Mouse (Mus musculus): Measurements from ENCODE around the gene Zfp831.

Zfp831 gene

DNA sequence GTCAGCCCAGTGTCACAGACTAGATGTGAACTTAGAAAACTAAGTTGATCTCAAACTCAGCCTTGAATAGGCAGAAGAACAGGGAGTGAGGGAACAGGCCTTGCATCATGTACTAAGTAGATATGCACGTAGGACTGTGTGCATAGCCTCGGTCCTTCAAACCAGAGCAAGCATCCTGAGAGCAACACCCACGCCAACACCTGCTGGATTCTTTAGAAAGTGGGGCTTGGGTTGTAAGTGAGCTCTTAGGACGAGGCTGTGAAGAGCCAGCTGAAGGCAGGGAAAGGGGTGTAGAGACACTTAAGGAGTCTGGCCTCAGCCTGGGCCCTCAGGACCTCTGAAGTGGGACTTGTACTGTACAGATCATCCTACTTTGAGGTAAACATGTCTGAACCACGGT, 12.0 kb downstream of the Zfp831 start:
- no peak for DNase-seq

DNA sequence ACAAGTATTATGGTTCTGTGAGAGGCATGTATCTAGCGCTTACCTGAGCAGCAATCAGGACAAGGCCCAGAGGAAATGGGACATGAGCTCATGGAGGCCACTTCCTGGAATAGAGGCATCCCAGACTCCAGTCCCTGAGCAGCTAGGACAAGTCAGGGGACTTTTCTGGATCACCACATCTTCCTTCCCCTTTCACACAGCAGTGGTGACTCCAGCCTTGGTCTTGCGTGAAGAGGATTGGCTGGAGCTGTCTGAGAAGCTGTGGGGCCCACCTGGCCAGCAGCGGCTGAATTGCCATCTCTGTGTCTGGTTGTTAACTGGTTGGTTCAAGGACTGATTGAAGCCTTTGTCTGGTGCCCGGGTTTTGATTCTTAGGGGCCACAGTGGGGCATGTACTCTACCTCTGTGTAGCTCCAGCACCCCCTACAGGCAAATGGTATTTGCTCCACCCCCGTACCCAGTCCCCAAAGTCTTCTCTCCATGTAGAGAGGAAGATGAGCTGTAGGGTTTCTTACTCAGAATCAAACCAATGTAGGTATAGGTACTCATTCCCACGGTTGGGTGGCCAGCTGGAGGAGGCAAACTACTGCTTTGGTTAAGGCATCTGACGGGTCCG, 15.0 kb downstream of the Zfp831 start:
- no peak for DNase-seq

DNA sequence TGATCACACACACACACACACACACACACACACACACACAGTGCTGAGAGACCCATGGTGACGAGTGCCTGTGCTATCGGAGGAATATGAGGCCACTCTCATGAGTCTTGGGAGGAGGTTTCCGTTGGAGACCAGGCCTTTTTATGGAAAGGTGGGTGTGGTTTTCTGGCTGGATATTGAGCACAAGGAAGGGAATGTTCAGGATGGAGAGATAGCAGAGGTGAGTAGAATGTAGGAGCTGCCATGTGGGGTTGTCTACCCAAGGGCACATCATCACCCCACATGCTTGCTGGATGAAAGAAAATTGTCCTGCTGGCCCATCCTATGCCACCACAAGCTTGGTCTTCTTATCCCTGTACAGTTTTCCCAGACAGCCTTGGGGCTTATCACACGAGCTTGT, 16.5 kb downstream of the Zfp831 start:
- no peak for DNase-seq

DNA sequence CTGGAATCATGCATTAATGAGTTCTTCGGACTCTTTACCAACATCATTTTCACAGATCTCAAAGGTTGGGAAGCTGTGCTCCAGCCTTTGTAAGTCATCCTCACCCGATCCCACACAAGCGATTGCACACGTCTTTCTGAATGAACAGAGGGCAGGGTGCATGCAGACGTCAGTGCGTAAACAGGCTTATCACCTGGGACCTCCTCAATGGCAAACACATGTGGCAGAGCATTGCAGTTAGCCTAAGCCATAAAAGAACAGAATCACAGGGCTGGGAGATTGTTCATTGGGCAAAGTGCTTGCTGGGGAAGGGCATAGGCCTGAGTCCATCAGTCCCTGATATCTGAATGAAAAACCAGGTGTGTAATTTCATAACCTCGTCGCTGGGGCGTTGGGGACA, 17.0 kb downstream of the Zfp831 start:
- no peak for DNase-seq

DNA sequence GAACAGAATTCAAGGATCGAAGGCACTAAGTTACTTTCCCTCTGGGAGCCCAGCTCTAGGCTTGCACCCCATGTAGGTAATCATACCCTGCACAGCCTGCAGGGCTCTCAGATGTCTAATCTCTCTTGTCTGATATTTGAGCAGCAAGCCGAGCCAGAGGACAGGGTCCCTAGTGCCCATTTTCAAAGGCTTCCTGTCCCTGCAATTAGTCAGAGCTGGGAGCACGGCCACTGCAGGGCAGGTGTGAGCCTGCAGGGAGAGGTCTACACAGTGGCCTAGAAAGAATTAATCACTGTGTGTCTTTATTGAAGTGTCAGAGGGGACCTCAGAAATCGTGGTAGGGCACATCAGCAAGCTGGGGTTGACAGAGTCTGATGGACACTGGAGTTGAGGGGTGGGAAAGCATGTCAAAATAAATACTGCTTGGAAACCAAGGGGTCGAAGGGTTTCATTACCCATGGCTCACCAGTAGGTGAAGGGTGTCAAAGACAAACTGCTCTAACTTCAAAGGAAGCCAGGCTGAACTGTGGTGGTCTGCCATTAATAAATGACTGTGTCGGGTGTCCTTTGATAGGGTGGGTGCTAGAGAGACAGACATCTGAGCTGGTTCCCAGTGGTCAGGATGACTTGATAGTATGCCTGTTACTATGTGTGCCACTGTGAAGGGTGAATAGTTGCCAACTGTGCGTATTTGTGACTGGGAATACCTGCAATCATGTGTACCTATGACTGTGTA, 18.3 kb downstream of the Zfp831 start:
- DNase-seq: no peak

DNA sequence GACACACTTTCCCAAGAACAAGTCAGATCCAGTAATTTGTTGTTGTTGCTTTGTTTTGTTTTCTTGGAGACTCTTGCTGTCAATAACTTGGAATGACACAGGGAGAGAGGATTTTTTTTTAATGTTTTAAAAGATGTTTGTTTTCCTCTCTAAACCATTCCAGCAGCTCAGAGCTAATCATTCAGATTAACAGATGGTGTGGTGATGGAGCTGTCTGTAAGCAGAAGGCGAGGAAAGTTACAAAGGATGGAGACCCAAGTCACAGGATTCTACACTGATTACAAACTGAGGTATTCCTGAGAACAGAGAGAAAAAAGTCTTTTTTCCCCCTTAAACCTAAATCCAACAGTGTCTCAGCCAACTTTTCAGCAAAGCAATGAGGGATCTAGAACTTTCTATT, 19.3 kb downstream of the Zfp831 start:
- DNase-seq: no peak

DNA sequence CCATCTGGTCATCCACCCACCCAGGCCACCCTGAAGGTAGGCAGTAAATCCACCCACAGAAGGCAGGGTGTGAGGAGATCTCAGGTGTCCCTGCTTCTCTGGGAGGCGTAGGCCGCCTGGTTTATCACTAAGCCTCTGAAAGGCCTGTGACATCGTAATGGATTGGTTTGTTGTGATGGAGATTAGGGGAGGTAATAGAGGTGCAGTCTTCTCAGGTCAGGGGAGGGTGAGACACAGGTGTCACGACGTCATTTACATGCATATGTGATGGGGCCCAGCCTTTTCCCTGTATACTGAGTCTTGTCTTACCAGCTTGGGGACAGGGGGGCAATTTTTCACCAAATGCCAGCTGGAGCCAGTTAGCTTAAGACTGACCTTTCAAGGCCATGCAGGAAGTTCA, 22.1 kb downstream of the Zfp831 start:
- no peak for DNase-seq

DNA sequence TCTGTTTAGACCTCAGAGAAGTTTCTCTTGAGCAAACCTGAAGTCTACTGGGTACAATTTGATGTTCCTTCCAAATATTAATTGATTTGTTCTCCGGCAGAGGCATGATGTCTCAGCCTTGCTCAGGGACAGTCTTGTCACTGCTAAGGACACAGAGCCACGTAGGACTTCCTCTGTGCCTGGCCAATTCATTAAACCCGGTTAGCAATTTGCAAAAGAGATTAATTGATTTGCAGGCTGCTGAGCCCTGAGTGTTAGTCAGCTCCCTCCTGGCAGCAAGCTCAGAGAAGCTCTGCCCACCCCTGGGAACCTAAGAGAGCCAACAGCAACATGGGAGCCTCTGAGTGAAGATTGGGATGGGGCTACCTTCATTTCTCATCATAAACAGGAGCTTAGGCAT, 25.5 kb downstream of the Zfp831 start:
- no peak for DNase-seq

DNA sequence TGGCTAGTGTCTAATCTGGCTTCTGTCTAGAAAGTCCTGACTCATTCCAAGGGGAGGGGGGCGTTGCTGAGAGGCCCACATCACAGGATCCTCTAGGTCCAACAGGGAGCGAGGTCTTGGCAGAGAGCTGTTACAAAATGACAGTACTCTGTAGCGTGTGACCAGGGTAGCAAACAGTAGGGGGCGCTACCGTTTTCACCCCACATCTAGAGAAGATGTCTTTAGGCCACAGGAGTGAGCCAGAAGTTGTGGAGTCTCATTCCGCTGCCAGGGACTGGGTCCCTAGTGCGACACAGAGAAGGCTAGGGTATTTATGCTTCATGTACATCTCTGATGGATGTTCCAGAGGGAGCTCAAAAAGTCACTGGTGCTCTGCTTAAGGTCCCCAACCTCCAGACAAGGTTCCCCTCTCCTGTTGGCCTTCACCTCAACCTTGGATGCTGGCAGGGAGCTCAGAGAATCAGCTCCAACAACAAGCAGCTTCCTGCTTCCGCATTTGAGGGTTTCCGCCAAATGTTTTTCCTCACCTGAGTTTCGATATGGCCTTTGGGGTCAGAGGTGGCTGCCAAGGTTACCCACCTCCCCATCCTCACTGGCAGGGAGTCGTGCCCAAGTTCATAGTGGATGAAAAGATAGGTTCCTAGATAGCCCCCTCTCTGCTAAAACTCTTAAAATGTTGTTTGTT, 29.3 kb downstream of the Zfp831 start:
- peak in 1 of 2 experiments; percentile 35 for DNase-seq

DNA sequence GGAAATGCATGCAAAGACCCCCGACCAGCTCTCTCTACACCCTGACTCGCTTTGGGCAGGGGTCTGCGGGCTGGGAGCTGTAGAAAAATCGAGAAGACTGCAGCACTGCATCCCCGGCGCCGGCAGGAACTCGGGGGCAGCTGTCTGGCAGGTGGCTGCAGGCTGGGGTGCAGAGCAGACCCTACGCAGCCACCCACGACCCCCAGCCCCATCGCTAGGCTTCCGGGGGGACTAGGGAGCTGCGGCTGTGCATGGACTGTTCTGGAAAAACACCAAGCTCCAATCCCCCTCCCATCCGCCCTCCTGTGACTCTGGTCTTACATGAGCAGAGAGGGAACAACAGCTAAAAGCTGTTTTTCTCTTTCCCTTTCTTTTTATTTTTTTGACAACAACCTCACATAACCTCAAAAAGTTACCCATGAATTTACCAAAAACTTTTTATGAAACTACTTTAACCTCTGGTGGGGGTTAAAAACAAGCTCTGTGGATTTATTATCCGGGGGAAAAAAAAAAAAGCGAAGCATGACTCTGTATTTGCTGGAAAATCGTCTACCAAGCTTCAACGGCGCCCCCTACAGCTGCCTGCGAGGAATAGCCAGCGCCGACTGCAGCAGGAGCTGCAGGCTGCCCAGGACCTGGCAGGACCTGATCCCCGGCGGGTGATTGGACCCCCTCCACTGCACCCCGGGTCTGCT, 30.4 kb downstream of the Zfp831 start:
- DNase-seq: peak; percentile 88 to 93

DNA sequence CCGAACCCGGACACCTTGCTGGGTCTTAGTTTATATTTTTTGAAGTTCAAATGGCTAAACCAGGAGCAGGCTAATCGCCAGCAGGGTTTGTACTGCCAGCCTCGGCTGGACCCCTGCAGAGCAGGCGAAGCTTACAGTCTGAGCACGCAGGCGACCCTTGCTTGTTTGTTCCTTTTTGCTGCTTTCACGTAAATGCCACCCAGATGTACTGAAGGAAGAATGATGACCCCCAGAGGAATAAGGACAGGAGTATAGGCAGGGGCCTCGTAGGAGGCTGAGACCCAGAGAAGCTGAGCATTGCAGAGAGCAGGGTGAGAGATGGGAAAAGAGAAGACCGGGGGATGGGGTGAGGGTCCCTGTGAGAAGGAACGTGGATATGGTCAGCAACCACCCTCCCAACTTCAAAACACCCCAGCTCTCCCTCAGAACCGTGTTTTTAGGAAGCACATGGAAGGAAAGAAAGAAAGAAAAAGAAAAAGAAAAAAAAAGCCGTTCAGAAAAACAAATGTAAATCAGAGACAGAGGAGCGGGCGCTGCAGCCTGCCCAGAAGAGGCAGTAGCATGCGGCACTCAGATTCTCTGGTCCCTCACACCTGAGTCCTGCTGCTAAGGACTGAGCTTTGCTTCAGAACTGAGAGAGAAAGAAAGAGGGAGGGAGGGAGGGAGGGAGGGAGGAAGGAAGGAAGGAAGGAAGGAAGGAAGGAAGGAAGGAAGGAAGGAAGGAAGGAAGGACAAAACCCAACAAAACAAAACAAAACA, 31.1 kb downstream of the Zfp831 start:
- no peak for DNase-seq

DNA sequence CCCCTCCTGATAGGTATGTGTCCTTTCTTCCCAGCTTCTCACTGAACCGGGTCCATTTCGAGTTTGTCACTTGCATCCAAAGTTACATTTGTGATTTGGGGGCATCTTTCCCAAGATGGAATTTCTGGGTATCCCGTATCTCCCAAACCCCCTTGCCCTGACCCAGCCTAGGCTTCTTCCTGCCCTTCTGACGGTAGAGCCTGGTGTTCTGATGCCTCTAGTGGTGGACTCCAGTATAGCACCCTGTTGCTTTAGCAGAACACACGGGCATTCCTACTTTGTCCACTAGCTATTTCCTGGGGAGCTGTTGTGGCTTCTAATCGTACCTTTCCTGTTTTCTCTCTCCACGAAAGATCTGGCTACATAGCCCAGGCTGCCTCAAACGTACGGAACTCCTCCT, 32.3 kb downstream of the Zfp831 start:
- DNase-seq: peak; percentile 77 to 91

DNA sequence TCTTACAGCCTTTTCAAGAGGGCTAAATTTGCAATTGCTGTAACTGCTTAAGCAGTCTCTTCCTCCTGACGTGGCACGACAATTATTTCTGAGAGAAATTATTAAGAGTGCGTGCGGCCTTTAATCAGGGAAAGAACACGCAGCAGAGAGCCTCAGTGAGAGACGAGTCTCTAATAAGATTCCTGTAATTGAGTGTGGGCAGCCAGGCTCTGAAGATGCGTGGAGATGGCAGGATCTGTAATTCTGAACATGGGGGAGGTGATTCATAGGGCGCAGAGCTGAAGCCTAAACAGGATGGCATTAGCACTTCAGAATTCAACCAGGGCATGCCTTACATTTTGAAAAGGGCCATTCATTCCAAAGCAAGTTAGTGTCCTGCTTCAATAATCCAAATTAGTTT, 58.0 kb downstream of the Zfp831 start:
- DNase-seq: no peak

DNA sequence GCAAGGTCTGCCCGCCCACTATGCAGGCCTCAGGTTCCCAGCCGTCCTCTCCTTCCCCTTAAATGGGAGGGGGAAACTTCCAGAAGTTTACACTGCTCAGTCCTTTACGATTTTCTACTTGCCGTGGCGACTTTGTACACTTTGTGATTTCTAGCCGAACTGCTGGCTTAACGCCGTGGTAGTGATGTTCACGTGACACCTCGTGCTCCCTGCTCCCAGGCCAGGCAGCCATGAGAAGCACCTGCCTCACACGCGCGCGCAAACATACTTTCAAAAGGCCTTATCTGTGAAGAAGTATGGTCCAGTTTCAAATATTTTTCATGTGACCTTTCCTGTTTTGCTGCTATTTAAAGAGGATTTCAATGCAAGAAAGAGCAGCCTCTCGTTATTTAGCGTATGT, 63.8 kb downstream of the Zfp831 start:
- no peak for DNase-seq

DNA sequence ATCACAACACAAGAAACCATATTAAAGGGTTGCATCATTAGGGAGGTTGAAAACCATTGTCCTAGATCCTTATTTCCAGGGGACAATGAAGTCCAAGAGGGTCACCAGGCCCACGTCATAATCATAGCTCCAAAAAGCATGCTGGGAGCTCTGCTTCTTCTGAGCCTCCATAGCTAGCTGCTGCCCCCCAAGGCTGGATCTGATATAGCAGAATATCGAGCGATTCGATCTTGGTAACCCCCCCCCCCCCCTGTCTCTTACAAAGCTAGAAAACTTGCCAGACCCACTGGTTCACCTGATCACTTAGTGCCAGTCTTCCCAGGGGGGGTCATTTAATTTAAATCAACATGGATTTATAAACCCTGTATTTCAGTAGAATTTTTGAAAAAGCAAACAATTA, 65.3 kb downstream of the Zfp831 start:
- no peak for DNase-seq

DNA sequence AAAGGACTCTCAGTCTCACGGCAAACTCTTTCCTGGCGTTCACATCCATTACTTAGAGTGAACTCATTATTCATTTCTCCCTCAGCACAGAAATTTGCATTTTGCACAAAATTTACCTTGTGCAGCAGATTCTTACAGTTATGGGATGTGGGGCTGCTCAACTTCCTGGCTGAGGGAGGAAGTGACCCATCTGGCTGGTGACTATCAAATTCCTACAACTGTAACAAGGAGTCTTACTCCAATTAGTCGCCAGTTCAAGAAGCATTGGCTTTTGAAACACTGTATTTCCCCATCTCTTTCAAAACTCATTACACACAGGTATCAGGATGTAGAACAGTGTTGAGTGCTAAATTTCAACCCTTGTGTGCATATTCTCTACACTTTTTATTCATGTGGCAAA, 66.9 kb downstream of the Zfp831 start:
- no peak for DNase-seq

DNA sequence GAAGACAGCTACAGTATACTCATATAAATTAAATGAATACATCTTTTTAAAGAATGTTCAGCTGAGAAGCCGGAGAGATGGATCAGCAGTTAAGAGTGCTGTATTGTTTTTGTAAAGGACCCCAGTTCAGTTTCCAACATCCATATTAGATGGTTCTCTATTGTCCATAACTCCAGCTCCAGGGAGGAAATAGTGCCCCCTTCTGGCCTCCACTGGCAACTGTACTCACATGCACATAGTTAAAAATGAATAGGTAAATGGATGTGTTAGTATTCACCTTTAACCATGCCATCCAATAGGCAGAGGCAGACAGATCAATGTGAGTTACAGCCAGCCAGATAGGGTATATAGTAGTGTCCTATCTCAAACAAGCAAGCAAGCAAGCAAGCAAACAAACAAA, 68.7 kb downstream of the Zfp831 start:
- no peak for DNase-seq

DNA sequence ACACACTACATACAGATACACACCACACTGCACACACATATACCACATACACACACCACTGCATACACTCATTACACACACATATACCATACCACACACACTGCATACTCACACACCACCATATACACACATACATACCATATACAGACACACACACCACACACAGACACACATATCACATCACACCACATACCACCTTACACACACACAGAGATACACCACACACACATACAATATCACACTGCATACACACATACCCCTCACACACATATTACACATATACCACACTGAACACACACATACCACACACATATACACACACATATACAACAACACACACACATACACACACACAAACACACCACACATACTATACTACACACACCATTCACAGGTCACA, 72.6 kb downstream of the Zfp831 start:
- DNase-seq: no peak

DNA sequence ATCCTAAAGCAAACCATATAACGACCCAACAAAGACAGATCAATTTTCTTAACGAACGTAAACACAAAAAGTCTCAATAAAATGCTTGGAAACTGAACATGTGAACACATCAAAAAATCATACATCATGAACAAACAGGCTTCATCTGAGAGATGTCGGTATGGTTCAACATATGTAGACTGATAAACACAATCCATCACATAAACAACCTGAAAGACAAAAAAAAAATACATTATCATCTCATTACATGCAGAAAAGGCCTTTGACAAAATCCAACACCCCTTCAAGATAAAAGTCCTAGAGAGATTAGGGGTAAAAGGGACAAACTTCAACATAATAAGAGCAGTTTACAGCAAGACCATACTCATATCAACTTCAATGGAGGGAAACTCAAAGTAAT, 74.5 kb downstream of the Zfp831 start:
- no peak for DNase-seq

DNA sequence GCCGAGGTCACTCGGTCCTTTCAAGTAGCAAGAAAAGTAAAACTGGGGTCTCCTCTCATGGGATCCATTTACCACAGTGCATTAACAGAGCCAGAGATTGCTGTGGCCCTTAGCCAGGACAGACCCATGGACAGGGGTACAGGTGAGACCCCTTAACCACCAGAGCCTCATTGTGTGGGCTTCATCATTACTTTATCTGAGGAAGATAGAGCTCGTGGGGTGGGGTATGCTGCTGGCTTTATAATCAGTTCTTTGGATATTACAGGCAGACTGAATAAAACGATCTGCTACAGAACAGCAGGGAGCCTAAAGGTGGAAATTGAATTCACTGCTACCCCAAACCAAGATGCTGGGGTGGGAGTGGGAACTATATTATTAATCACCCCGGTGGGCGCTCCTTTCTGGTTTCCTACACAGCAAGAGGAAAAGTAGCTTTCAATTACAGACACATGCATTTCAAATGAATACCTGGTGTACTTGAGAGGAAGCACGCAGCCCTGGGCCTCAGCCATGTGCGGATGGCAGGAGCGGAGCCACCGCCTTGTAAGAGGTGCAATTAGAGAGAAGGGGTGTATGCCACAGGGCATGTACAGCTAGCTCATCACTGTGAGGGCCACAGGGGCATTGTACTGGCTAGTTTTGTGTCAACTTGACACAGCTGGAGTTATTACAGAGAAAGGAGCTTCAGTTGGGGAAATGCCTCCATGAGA, 83.9 kb downstream of the Zfp831 start:
- no peak for DNase-seq

DNA sequence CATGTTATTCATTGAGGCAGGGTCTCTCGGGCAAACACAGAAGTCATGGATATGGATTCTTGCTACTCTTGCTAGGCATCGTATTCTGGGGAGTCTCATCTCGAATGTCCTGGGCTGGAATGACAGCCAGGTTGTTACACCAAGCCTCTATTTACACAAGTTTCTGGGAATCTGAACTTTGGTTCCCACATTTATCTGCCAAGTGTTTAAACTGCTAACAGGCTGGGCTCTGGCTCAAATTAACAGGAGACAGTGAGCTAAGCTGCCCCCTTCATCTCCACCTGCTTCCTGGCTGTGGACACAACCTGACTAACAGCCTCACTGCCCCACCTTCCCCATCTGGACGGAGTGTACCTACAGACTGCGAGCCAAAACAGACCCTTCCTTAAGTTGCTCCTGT, 88.6 kb downstream of the Zfp831 start:
- no peak for DNase-seq

DNA sequence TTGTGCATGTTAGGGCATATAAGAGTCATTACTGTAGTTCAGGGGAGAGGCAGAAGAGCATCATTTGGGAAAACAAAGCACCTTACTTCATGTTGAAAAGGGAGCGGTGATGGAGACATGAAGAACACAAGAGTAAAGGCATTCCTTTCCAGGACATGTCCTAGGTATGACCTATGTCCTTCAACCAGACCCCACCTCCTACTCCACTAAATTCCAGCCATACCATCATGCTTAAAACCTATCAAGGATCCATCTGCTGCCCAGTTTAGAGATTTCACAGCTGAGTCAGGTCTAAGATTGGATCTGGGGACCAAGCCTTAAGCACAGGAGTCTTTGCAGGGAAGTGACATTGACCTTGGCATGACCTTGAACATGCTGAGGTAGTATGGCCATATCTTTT, 91.9 kb downstream of the Zfp831 start:
- DNase-seq: no peak
